Mouse (Mus musculus) yolk sac, embryonic 10.5 days (tissue): ENCODE measurements around the gene Fgfr3.

Experiments used
- DNase-seq: peaks from one replicate; pipeline ENCODE4 v3.0.0-alpha.2; 2017; ENCODE audit warnings: low spot score

Gene Fgfr3

GRCm38 (mm10) chr5:33697947-33698512 lies 23.4 kb upstream of the Fgfr3 start:
- no peak for DNase-seq

GRCm38 (mm10) chr5:33698669-33699068 lies 22.8 kb upstream of the Fgfr3 start:
- no peak for DNase-seq

- no peak for DNase-seq
Measured at GRCm38 (mm10) chr5:33700010-33700409, 21.5 kb upstream of the Fgfr3 start.

GRCm38 (mm10) chr5:33701832-33702231 lies 19.6 kb upstream of the Fgfr3 start:
- DNase-seq = no peak

GRCm38 (mm10) chr5:33703999-33704398 lies 17.5 kb upstream of the Fgfr3 start:
- DNase-seq = no peak

- DNase-seq = peak; percentile 48
Measured at GRCm38 (mm10) chr5:33704945-33705611, 16.4 kb upstream of the Fgfr3 start.

- no peak for DNase-seq
Measured at GRCm38 (mm10) chr5:33705612-33706349, 15.7 kb upstream of the Fgfr3 start.

- DNase-seq = no peak
Measured at GRCm38 (mm10) chr5:33706350-33706629, 15.2 kb upstream of the Fgfr3 start.

GRCm38 (mm10) chr5:33707163-33707562 lies 14.3 kb upstream of the Fgfr3 start:
- DNase-seq = no peak

- DNase-seq = no peak
Measured at GRCm38 (mm10) chr5:33709037-33709436, 12.4 kb upstream of the Fgfr3 start.

- DNase-seq = no peak
Measured at GRCm38 (mm10) chr5:33712550-33712949, 8.9 kb upstream of the Fgfr3 start.

- no peak for DNase-seq
Measured at GRCm38 (mm10) chr5:33715182-33715581, 6.3 kb upstream of the Fgfr3 start.

GRCm38 (mm10) chr5:33716467-33716866 lies 5.0 kb upstream of the Fgfr3 start:
- DNase-seq = no peak

- peak; percentile 44 for DNase-seq
Measured at GRCm38 (mm10) chr5:33718460-33718859, 3.0 kb upstream of the Fgfr3 start.

- peak; percentile 36 for DNase-seq
Measured at GRCm38 (mm10) chr5:33720852-33721490, 503 bp upstream of the Fgfr3 start.

GRCm38 (mm10) chr5:33722266-33723018 lies 968 bp downstream of the Fgfr3 start:
- DNase-seq = no peak

GRCm38 (mm10) chr5:33723019-33723640 lies 1.7 kb downstream of the Fgfr3 start:
- DNase-seq = peak; percentile 46

- DNase-seq = peak; percentile 87
Measured at GRCm38 (mm10) chr5:33723641-33724465, 2.4 kb downstream of the Fgfr3 start.

- DNase-seq = no peak
Measured at GRCm38 (mm10) chr5:33726081-33726647, 4.7 kb downstream of the Fgfr3 start.

- no peak for DNase-seq
Measured at GRCm38 (mm10) chr5:33726891-33727290, 5.4 kb downstream of the Fgfr3 start.

GRCm38 (mm10) chr5:33728841-33729240 lies 7.4 kb downstream of the Fgfr3 start:
- no peak for DNase-seq
